Mouse (Mus musculus): ENCODE results near the gene Foxd1.

The Foxd1 gene

GRCm38 (mm10) chr13:98354090-98354801 lies at the start of gene Foxd1:
TSS of gene Foxd1 (plus strand) at chr13:98354242.
- peak; percentile 58 to 59 for DNase-seq

- no peak for DNase-seq
Observed at GRCm38 (mm10) chr13:98305257-98305656, 48.8 kb upstream of the Foxd1 start.

GRCm38 (mm10) chr13:98306393-98306792 lies 47.6 kb upstream of the Foxd1 start:
- no peak for DNase-seq

- no peak for DNase-seq
Observed at GRCm38 (mm10) chr13:98306852-98307475, 47.1 kb upstream of the Foxd1 start.

- no peak for DNase-seq
Observed at GRCm38 (mm10) chr13:98308004-98308403, 46.0 kb upstream of the Foxd1 start.

GRCm38 (mm10) chr13:98308724-98309123 lies 45.3 kb upstream of the Foxd1 start:
- no peak for DNase-seq

- DNase-seq: no peak
Observed at GRCm38 (mm10) chr13:98311597-98311996, 42.4 kb upstream of the Foxd1 start.

GRCm38 (mm10) chr13:98313631-98314030 lies 40.4 kb upstream of the Foxd1 start:
- no peak for DNase-seq

- peak; percentile 5 to 29 for DNase-seq
Observed at GRCm38 (mm10) chr13:98315124-98315523, 38.9 kb upstream of the Foxd1 start.

GRCm38 (mm10) chr13:98316140-98316479 lies 37.9 kb upstream of the Foxd1 start:
- no peak for DNase-seq

- peak; percentile 96 to 97 for DNase-seq
Observed at GRCm38 (mm10) chr13:98316480-98317245, 37.4 kb upstream of the Foxd1 start, which contains the start of gene Btf3. TSS of gene Btf3 (minus strand) at chr13:98317006.

- DNase-seq: peak in 1 of 2 experiments; percentile 8
Observed at GRCm38 (mm10) chr13:98317246-98317677, 36.8 kb upstream of the Foxd1 start.

GRCm38 (mm10) chr13:98317911-98318310 lies 36.1 kb upstream of the Foxd1 start:
- DNase-seq: no peak

GRCm38 (mm10) chr13:98325034-98325433 lies 29.0 kb upstream of the Foxd1 start:
- no peak for DNase-seq

GRCm38 (mm10) chr13:98332106-98332505 lies 21.9 kb upstream of the Foxd1 start:
- DNase-seq: peak; percentile 39 to 75

GRCm38 (mm10) chr13:98336205-98336604 lies 17.8 kb upstream of the Foxd1 start:
- no peak for DNase-seq

- peak; percentile 24 to 33 for DNase-seq
Observed at GRCm38 (mm10) chr13:98340506-98340905, 13.5 kb upstream of the Foxd1 start.

- DNase-seq: no peak
Observed at GRCm38 (mm10) chr13:98349491-98349890, 4.6 kb upstream of the Foxd1 start.

- peak; percentile 36 to 67 for DNase-seq
Observed at GRCm38 (mm10) chr13:98351527-98351926, 2.5 kb upstream of the Foxd1 start.

GRCm38 (mm10) chr13:98352381-98352975 lies 1.6 kb upstream of the Foxd1 start:
- DNase-seq: no peak

- no peak for DNase-seq
Observed at GRCm38 (mm10) chr13:98353709-98354089, 343 bp upstream of the Foxd1 start.

GRCm38 (mm10) chr13:98354871-98355558 lies 973 bp downstream of the Foxd1 start:
- DNase-seq: peak in 1 of 2 experiments; percentile 40

All from kidney, postnatal 36 days (tissue).